Mouse (Mus musculus): ENCODE data around the gene Rhof.
A peak's percentile ranks its signal among the peaks of the same experiment; 100 is the strongest.

Rhof gene

GRCm38 (mm10) chr5:123132308-123133071 is at the start of gene Rhof:
Rhof (minus strand) TSS chr5:123132692.
- DNase-seq (ENCODE audit: low read depth): no peak

- no peak for DNase-seq (ENCODE audit: low read depth)
These were observed 49.0 kb upstream of the Rhof start for GRCm38 (mm10) chr5:123181536-123181935.

- DNase-seq (ENCODE audit: low read depth): no peak
These were observed 47.9 kb upstream of the Rhof start for GRCm38 (mm10) chr5:123180390-123180789.

GRCm38 (mm10) chr5:123178792-123179191 is 46.3 kb upstream of the Rhof start:
- DNase-seq (ENCODE audit: low read depth): no peak

- DNase-seq (ENCODE audit: low read depth): peak; percentile 71
These were observed 39.3 kb upstream of the Rhof start for GRCm38 (mm10) chr5:123171646-123172350.

- DNase-seq (ENCODE audit: low read depth): peak; percentile 31
These were observed 37.9 kb upstream of the Rhof start for GRCm38 (mm10) chr5:123170365-123170764.

- no peak for DNase-seq (ENCODE audit: low read depth)
These were observed 36.8 kb upstream of the Rhof start, which contains the start of gene Psmd9 for GRCm38 (mm10) chr5:123169284-123169683. Psmd9 (plus strand) TSS chr5:123169413.

- DNase-seq (ENCODE audit: low read depth): no peak
These were observed 35.1 kb upstream of the Rhof start for GRCm38 (mm10) chr5:123167591-123167990.

GRCm38 (mm10) chr5:123166437-123166836 is 33.9 kb upstream of the Rhof start:
- DNase-seq (ENCODE audit: low read depth): no peak

GRCm38 (mm10) chr5:123162942-123163341 is 30.4 kb upstream of the Rhof start:
- DNase-seq (ENCODE audit: low read depth): no peak

- no peak for DNase-seq (ENCODE audit: low read depth)
These were observed 27.8 kb upstream of the Rhof start for GRCm38 (mm10) chr5:123160341-123160740.

GRCm38 (mm10) chr5:123159866-123160265 is 27.4 kb upstream of the Rhof start:
- DNase-seq (ENCODE audit: low read depth): no peak

- no peak for DNase-seq (ENCODE audit: low read depth)
These were observed 27.0 kb upstream of the Rhof start for GRCm38 (mm10) chr5:123159446-123159845.

- DNase-seq (ENCODE audit: low read depth): no peak
These were observed 25.5 kb upstream of the Rhof start for GRCm38 (mm10) chr5:123157972-123158371.

GRCm38 (mm10) chr5:123156763-123157162 is 24.3 kb upstream of the Rhof start:
- DNase-seq (ENCODE audit: low read depth): no peak

GRCm38 (mm10) chr5:123155425-123155824 is 22.9 kb upstream of the Rhof start:
- DNase-seq (ENCODE audit: low read depth): no peak

- no peak for DNase-seq (ENCODE audit: low read depth)
These were observed 20.4 kb upstream of the Rhof start for GRCm38 (mm10) chr5:123152901-123153300.

- DNase-seq (ENCODE audit: low read depth): no peak
These were observed 19.3 kb upstream of the Rhof start for GRCm38 (mm10) chr5:123151707-123152362.

GRCm38 (mm10) chr5:123151077-123151476 is 18.6 kb upstream of the Rhof start:
- DNase-seq (ENCODE audit: low read depth): no peak

GRCm38 (mm10) chr5:123150641-123151040 is 18.1 kb upstream of the Rhof start:
- no peak for DNase-seq (ENCODE audit: low read depth)

GRCm38 (mm10) chr5:123149451-123150400 is 17.2 kb upstream of the Rhof start:
- no peak for DNase-seq (ENCODE audit: low read depth)

Data from fibroblast of lung, adult 2 months (primary cell).